Mouse (Mus musculus): Measurements from ENCODE around the gene Aldh4a1. TPM values are rescaled to one million over a fixed set of nuclear protein-coding genes. Genes with fewer than 3 reads are reported as not detected.

Aldh4a1 gene
- total and polyA plus RNA-seq, 2 experiments: 288 to 557 TPM

GRCm38 (mm10) chr4:139576251-139576880 lies 46.3 kb upstream of the Aldh4a1 start:
- Histone ChIP-seq H3K27me3 (ENCODE audit: control insufficient read depth, insufficient read depth, low read length) (no peaks in the 10 kb centered on the region), H3K4me1 (ENCODE audit: control insufficient read depth, insufficient read depth, low read length) (peaks cover 53% of the 10 kb centered on the region), H3K9ac (ENCODE audit: low read depth, low read length) (peak overlapping the region; percentile 57), H3K36me3 (ENCODE audit: control insufficient read depth, insufficient read depth, low read length) (no peaks in the 10 kb centered on the region), H3K79me2 (ENCODE audit: control insufficient read depth, insufficient read depth, low read length) (peaks cover 41% of the 10 kb centered on the region), H3K4me3 (ENCODE audit: insufficient read depth, low read depth, low read length) (no peak overlapping the region; the same call in 1 of the 2 replicates), H3K27ac (replicated peaks; ENCODE audit: insufficient read depth, low read depth, low read length) (peak overlapping the region; percentile 20; the same call in 1 of the 2 replicates)
- 26% methylated on average over 14 of the region's 14 CpGs for WGBS
- DNase-seq (ENCODE audit: extremely low read depth, low read depth, low spot score): no peak
- TF ChIP-seq CTCF (IDR thresholded peaks at IDR 0.05; ENCODE audit: low read depth, low read length) (no peak), POLR2A (IDR thresholded peaks at IDR 0.05; ENCODE audit: extremely low read depth, insufficient read depth, low read length) (no peak)

DNA sequence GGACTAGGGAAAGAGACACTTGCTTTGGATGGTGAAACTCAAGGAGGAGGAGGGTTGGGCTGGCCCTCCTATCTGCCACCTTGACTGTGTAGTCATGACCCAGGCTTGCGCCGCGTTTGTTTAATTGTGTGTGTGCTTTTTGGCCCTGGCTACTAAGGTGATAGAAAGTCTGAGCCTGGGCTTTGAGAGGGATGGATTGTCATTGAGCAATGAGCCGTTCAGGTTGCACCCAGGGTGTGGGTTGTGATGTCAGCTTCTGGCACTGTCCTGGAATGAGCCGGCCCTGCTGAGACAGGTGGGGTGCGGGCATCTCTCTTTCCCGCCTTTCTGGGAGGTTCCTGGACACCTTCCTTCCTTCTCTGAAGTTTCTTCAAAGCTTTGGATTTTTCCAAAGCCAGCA lies 45.7 kb upstream of the Aldh4a1 start:
- Histone ChIP-seq H3K79me2 (ENCODE audit: control insufficient read depth, insufficient read depth, low read length) (peaks cover 44% of the 10 kb centered on the region), H3K27ac (replicated peaks; ENCODE audit: insufficient read depth, low read depth, low read length) (peak overlapping the region; percentile 20; the same call in 1 of the 2 replicates), H3K27me3 (ENCODE audit: control insufficient read depth, insufficient read depth, low read length) (no peaks in the 10 kb centered on the region), H3K9ac (ENCODE audit: low read depth, low read length) (no peak overlapping the region; the same call in 1 of the 2 replicates), H3K36me3 (ENCODE audit: control insufficient read depth, insufficient read depth, low read length) (no peaks in the 10 kb centered on the region), H3K4me3 (ENCODE audit: insufficient read depth, low read depth, low read length) (no peak overlapping the region), H3K4me1 (ENCODE audit: control insufficient read depth, insufficient read depth, low read length) (peaks cover 58% of the 10 kb centered on the region)
- WGBS: 18% methylated on average over 7 of the region's 7 CpGs
- DNase-seq (ENCODE audit: extremely low read depth, low read depth, low spot score): peak; percentile 91
- no peak for TF ChIP-seq CTCF (IDR thresholded peaks at IDR 0.05; ENCODE audit: low read depth, low read length)
- no peak for TF ChIP-seq POLR2A (IDR thresholded peaks at IDR 0.05; ENCODE audit: extremely low read depth, insufficient read depth, low read length)

DNA sequence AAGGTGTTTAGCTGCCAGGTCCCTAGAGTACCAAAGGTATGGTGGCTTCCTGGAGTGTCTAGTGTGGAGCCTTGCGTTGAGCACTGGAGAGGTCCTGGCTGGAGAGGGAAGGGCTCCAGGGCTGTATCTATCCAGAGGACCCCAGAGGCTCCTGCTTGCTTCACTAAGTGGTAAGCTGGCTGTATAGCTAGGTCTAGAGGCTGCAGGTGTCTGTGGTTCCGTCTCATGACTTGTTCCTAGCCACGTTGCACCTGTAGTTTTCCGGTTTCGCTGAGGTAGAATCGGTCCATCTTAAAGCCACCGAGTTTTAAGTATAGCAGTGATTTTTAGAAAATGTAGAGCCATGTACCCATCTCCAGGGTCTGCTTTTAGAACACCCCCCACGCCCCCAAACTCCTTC lies 44.3 kb upstream of the Aldh4a1 start:
- Histone ChIP-seq H3K79me2 (ENCODE audit: control insufficient read depth, insufficient read depth, low read length) (peaks cover 58% of the 10 kb centered on the region), H3K27me3 (ENCODE audit: control insufficient read depth, insufficient read depth, low read length) (no peaks in the 10 kb centered on the region), H3K27ac (replicated peaks; ENCODE audit: insufficient read depth, low read depth, low read length) (peak overlapping the region; percentile 32; the same call in 1 of the 2 replicates), H3K9ac (ENCODE audit: low read depth, low read length) (no peak overlapping the region), H3K36me3 (ENCODE audit: control insufficient read depth, insufficient read depth, low read length) (no peaks in the 10 kb centered on the region), H3K4me1 (ENCODE audit: control insufficient read depth, insufficient read depth, low read length) (peaks cover 68% of the 10 kb centered on the region), H3K4me3 (ENCODE audit: insufficient read depth, low read depth, low read length) (no peak overlapping the region)
- TF ChIP-seq CTCF (IDR thresholded peaks at IDR 0.05; ENCODE audit: low read depth, low read length): no peak
- no peak for TF ChIP-seq POLR2A (IDR thresholded peaks at IDR 0.05; ENCODE audit: extremely low read depth, insufficient read depth, low read length)
- DNase-seq (ENCODE audit: extremely low read depth, low read depth, low spot score): no peak
- 79% methylated on average over 8 of the region's 8 CpGs for WGBS

DNA sequence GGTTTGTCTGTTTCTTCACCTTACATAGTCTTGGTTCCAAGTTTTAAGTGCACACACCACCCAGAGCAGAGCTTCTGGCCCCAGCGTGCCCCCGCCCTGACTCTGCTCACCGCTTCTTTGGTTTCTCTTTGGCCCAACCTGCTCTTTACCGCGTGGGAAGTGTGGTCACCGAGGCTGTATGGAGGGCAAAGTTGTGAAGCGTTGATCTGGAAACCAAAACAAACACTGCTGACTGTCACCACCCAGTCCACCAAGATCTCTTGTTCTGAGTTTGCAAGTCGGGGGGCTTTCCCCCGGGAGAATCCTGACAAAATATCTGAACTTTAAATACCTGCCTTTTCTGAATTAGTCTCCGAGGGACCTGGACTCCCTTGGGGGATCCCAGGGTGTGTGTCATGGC lies 43.7 kb upstream of the Aldh4a1 start:
- peaks cover 68% of the 10 kb centered on the region for H3K4me1 ChIP-seq (ENCODE audit: control insufficient read depth, insufficient read depth, low read length)
- no peaks in the 10 kb centered on the region for H3K27me3 ChIP-seq (ENCODE audit: control insufficient read depth, insufficient read depth, low read length)
- DNase-seq (ENCODE audit: extremely low read depth, low read depth, low spot score): peak; percentile 52
- H3K27ac ChIP-seq (replicated peaks; ENCODE audit: insufficient read depth, low read depth, low read length): peak overlapping the region; percentile 32
- 6% methylated on average over 10 of the region's 10 CpGs for WGBS
- no peak overlapping the region for H3K9ac ChIP-seq (ENCODE audit: low read depth, low read length)
- no peak for TF ChIP-seq POLR2A (IDR thresholded peaks at IDR 0.05; ENCODE audit: extremely low read depth, insufficient read depth, low read length)
- no peak for TF ChIP-seq CTCF (IDR thresholded peaks at IDR 0.05; ENCODE audit: low read depth, low read length)
- no peaks in the 10 kb centered on the region for H3K36me3 ChIP-seq (ENCODE audit: control insufficient read depth, insufficient read depth, low read length)
- H3K4me3 ChIP-seq (ENCODE audit: insufficient read depth, low read depth, low read length): no peak overlapping the region
- H3K79me2 ChIP-seq (ENCODE audit: control insufficient read depth, insufficient read depth, low read length): peaks cover 63% of the 10 kb centered on the region

DNA sequence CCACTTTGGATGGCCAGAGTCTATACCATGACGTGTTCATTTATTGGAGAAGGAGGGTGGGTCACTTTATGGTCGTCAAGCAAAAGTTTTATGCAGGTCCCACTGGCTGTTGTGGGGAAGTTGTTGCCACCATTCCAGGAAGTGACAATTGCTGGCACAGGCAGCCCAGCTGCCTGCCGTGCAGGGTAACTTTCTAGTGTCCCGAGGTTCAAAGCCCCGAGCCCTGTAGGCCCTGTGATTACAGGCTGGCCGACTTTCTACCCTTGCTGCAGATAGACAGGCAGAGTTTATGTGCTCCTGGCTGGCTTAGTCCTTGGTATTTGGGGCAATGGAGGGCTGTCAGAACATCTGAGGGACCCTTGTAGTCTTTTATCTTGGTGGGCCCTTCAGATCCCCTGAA lies 43.2 kb upstream of the Aldh4a1 start:
- DNase-seq (ENCODE audit: extremely low read depth, low read depth, low spot score): peak; percentile 65
- Histone ChIP-seq H3K36me3 (ENCODE audit: control insufficient read depth, insufficient read depth, low read length) (no peaks in the 10 kb centered on the region), H3K27ac (replicated peaks; ENCODE audit: insufficient read depth, low read depth, low read length) (peak overlapping the region; percentile 32), H3K4me1 (ENCODE audit: control insufficient read depth, insufficient read depth, low read length) (peaks cover 72% of the 10 kb centered on the region), H3K79me2 (ENCODE audit: control insufficient read depth, insufficient read depth, low read length) (peaks cover 67% of the 10 kb centered on the region), H3K27me3 (ENCODE audit: control insufficient read depth, insufficient read depth, low read length) (no peaks in the 10 kb centered on the region), H3K4me3 (ENCODE audit: insufficient read depth, low read depth, low read length) (no peak overlapping the region), H3K9ac (ENCODE audit: low read depth, low read length) (peak overlapping the region; percentile 26)
- TF ChIP-seq POLR2A (IDR thresholded peaks at IDR 0.05; ENCODE audit: extremely low read depth, insufficient read depth, low read length) (no peak), CTCF (IDR thresholded peaks at IDR 0.05; ENCODE audit: low read depth, low read length) (no peak)
- 11% methylated on average over 6 of the region's 6 CpGs for WGBS
